Mouse (Mus musculus) midbrain, embryonic 16.5 days (tissue): ENCODE measurements at regions not wholly inside any gene's neighbourhood (a gene's known extent, or its start where the extent isn't known, plus 50 kb on each side); places are given as distances from the start of the nearest gene placed in this dataset. TPM values are rescaled to one million over a fixed set of nuclear protein-coding genes. Genes with fewer than 3 reads are reported as not detected.

Experiments used
- microRNA-seq: library from miRNA; unstranded; fragments of <30 nt; microRNA quantifications from one replicate; pipeline ENCODE4, GENCODE M21; 2017

Small RNAs in the stretch of these regions (microRNA-seq; reads per million reads assigned to microRNA genes)
- gene Gm22368 = not detected
- gene Gm44376 = not detected
